Mouse (Mus musculus) macrophage (primary cell): ENCODE results near the gene Papss2. TPM values are rescaled to one million over a fixed set of nuclear protein-coding genes. Genes with fewer than 3 reads are reported as not detected.
"Not testable (repeated sequence)": the region's sequence is repeated elsewhere in the genome, so short reads cannot be mapped to it uniquely, and the experiment has no call there.

Source experiments
- H3K27ac ChIP-seq: fragments of 350-480 bp; formaldehyde crosslinking; 2 replicates; pipeline ENCODE4 v1.9.0; 2021
- H3K36me3 ChIP-seq: fragments of 350-480 bp; formaldehyde crosslinking; 2 replicates; pipeline ENCODE4 v1.9.0; 2021; ENCODE audit errors: inconsistent target
- H3K4me3 ChIP-seq: fragments of 350-480 bp; formaldehyde crosslinking; 2 replicates; pipeline ENCODE4 v1.9.0; 2021; ENCODE audit errors: inconsistent target
- H3K79me2 ChIP-seq: fragments of 350-480 bp; formaldehyde crosslinking; 2 replicates; pipeline ENCODE4 v1.9.0; 2021; ENCODE audit errors: inconsistent target
- whole genome bisulfite sequencing: methylation state at CpG from one replicate; pipeline ENCODE4 v1.1.7; 2026; ENCODE audit warnings: inconsistent platforms; ENCODE audit not compliant: missing documents; 5-methylcytosine and 5-hydroxymethylcytosine counted together
- polyA plus RNA-seq: library from polyadenylated mRNA; stranded (reverse); fragments of 250-400 nt; gene quantifications from 3 replicates; pipeline ENCODE4 v1.2.4, GENCODE M21; 2018; ENCODE audit warnings: inconsistent platforms

The Papss2 gene
- polyA plus RNA-seq, 1 experiment from 2014 or later, result 26.2 TPM

- WGBS, result 97% methylated on average over 4 of the region's 5 CpGs
- Histone ChIP-seq H3K79me2 (no peaks in the 10 kb centered on the region), H3K36me3 (peaks cover 34% of the 10 kb centered on the region), H3K4me3 (no peak overlapping the region), H3K27ac (no peak overlapping the region)
These were observed 87.5 kb downstream of the Papss2 start for GRCm38 (mm10) chr19:32683081-32683480.

DNA sequence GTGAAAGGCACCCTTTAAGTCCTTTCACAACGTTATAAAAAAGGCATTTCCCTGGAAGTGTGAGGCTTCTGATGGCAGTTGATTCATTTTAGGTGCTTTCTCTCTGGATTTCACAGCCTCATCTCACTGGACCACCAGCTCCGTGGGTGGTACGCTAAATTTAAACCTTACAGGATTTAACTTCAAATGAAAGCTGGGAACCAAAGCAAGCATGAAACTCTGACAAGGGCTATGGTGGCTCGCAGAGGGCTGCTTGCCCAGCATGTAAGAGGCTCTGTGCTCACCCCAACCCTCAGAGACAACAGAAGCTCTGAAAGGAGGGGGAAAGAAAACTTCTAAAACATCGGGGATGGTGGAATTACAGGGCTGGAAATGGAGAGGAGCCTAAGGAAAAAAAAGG lies 92.1 kb downstream of the Papss2 start:
- WGBS, result 99% methylated on average over 5 of the region's 5 CpGs
- H3K36me3 ChIP-seq, result peaks cover 47% of the 10 kb centered on the region
- H3K79me2 ChIP-seq, result no peaks in the 10 kb centered on the region
- no peak overlapping the region for H3K27ac ChIP-seq
- H3K4me3 ChIP-seq, result no peak overlapping the region

GRCm38 (mm10) chr19:32688227-32688626 lies 92.6 kb downstream of the Papss2 start:
- not testable (repeated sequence) for H3K79me2 ChIP-seq, H3K27ac ChIP-seq, H3K4me3 ChIP-seq
- peaks cover 47% of the 10 kb centered on the region for H3K36me3 ChIP-seq
- 95% methylated on average over 3 of the region's 3 CpGs for WGBS

GRCm38 (mm10) chr19:32689724-32690123 lies 94.1 kb downstream of the Papss2 start:
- Histone ChIP-seq H3K4me3 (no peak overlapping the region), H3K79me2 (no peaks in the 10 kb centered on the region), H3K36me3 (peaks cover 58% of the 10 kb centered on the region), H3K27ac (no peak overlapping the region)
- WGBS, result 25% methylated on average over 6 of the region's 6 CpGs

DNA sequence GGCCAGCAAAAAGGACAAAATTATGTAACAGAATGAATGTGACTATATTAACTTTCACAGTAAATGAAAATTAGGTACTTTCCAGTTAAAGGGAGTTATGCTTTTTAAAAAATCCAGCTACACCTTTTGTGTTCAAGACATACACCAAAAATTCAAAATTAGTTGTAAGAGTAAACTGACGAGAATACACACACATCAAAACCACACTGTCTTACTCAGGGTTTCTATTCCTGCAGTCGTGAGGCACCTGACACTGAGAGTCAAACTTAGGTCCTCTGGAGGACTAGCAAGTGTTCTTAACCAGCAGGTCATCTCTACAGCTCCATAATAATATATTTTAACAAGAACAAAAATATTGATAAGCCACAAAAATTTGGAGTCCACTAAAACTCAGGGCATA lies 101.1 kb downstream of the Papss2 start:
- WGBS, result 84% methylated on average over 2 of the region's 2 CpGs
- H3K4me3 ChIP-seq, result no peak overlapping the region
- peaks cover 53% of the 10 kb centered on the region for H3K36me3 ChIP-seq
- no peaks in the 10 kb centered on the region for H3K79me2 ChIP-seq
- H3K27ac ChIP-seq, result no peak overlapping the region

DNA sequence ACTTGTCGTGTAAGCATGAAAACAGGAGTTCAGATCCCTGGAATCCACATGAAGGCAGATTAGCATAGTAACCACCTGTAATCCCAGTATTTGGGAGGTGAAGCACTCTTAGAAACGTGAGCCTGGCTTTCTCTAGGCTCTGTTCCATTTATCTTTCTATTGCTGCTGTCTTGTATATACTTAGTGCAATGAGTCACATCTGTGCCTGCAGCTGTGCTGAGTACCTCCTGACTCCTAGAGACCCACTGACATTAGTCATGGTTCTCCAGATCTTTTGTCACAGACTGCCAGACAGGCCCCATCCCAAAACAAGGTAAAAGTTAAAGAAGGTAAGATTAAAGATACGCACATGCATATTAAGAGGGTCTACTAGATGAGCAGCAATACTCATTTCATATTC lies 106.6 kb downstream of the Papss2 start:
- H3K4me3 ChIP-seq, result no peak overlapping the region
- 83% methylated on average over 3 of the region's 3 CpGs for WGBS
- H3K79me2 ChIP-seq, result peaks cover 28% of the 10 kb centered on the region
- no peak overlapping the region for H3K27ac ChIP-seq
- H3K36me3 ChIP-seq, result peaks cover 59% of the 10 kb centered on the region

- H3K27ac ChIP-seq, result no peak overlapping the region
- peaks cover 22% of the 10 kb centered on the region; the same call in 1 of the 2 replicates for H3K36me3 ChIP-seq
- H3K4me3 ChIP-seq, result no peak overlapping the region
- peaks cover 74% of the 10 kb centered on the region for H3K79me2 ChIP-seq
- WGBS, result 98% methylated on average over 5 of the region's 5 CpGs
These were observed 113.4 kb downstream of the Papss2 start for GRCm38 (mm10) chr19:32708996-32709395.

DNA sequence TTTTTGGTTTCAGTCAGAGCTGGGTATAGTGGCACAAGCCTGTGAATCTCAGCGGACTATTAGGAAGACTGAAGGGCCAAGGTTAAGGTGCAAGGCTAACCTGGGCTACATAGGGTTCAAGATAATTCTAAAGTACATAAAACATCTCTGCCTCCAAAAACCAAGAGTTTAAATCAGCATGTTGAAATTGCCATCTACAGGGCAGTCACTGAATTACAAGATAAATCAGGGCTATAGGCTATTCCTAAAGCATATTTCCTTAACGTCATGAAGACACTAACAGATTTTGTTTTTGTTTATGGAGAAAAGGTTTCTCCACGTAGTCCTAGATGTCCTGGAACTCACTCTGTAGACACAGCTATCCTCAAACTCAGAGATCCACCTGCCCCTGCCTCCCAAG lies 114.7 kb downstream of the Papss2 start:
- Histone ChIP-seq H3K36me3 (0 out of 2 replicates have a peak, but pooled peaks cover 11% of the 10 kb centered on the region), H3K4me3 (no peak overlapping the region), H3K79me2 (peaks cover 65% of the 10 kb centered on the region), H3K27ac (no peak overlapping the region)
- 56% methylated on average over 3 of the region's 3 CpGs for WGBS

DNA sequence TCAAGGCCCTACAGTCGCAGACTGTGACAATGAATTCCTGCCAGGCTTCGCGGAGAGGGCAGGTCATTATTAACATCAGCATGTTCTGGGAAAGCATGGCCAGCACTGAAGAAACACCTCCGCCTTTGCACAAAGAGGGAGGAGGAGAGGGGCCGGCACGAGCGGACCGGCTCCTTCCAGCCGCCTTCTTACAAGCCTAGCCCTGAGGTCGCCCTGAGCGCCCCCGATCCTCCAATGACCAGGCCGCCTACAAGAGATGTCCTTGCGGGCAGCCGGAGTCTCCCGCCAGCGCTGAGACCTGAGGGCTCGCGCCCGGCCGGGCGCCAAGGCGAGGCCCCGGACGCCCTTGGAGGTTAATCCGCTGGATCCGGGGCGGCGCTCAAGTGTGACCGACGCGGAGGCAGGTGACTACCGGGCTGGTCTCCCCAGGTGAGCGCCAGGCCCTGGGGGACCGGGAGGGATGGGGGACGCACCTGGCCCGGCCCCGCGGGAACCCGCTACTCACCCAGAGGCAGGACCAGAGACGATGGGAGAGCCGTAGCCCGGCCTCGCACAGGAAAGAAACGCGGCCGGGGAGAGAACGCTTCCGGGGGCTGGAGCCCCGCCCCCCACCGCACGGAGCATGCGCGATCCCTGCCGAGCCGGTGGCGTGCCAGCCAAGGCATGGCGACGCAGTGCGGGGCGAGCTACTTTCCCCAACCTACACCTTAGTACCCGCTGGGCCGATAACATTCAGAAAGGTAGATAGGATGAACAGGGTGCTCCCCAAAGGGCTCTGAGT lies 116.4 kb downstream of the Papss2 start:
- Histone ChIP-seq H3K4me3 (peak overlapping the region; percentile 70), H3K79me2 (peaks cover 49% of the 10 kb centered on the region), H3K36me3 (no peaks in the 10 kb centered on the region), H3K27ac (peak overlapping the region; percentile 61)
- WGBS, result 0% methylated on average over 58 of the region's 63 CpGs

DNA sequence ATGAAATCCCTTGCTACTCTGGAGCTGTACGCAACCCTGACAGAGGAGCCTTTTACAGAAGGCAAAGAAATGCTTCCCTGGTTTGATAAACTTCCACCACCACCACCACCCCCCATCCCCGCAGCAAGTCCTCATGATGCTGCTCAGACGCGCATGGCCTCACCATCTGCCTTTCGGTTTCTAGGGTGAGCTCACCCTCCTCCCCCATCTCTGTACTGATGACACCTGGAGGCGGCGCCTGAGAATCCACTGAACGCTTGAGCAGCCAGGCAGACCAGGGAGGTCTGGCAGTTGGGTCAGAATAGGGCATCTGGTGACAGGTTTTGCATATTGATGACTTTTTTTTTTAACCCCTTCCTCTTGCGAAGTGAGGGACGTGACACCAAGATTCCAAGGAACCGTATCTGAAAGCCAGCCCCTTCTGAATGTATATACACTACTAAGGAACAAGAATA lies 117.0 kb downstream of the Papss2 start:
- Histone ChIP-seq H3K4me3 (peak overlapping the region; percentile 70), H3K36me3 (no peaks in the 10 kb centered on the region), H3K27ac (peak overlapping the region; percentile 61), H3K79me2 (peaks cover 42% of the 10 kb centered on the region)
- 1% methylated on average over 11 of the region's 11 CpGs for WGBS

- no peak overlapping the region for H3K4me3 ChIP-seq
- peaks cover 33% of the 10 kb centered on the region for H3K79me2 ChIP-seq
- no peak overlapping the region for H3K27ac ChIP-seq
- 100% methylated on average over 3 of the region's 3 CpGs for WGBS
- H3K36me3 ChIP-seq, result no peaks in the 10 kb centered on the region
These were observed 117.9 kb downstream of the Papss2 start for GRCm38 (mm10) chr19:32713471-32713870.

DNA sequence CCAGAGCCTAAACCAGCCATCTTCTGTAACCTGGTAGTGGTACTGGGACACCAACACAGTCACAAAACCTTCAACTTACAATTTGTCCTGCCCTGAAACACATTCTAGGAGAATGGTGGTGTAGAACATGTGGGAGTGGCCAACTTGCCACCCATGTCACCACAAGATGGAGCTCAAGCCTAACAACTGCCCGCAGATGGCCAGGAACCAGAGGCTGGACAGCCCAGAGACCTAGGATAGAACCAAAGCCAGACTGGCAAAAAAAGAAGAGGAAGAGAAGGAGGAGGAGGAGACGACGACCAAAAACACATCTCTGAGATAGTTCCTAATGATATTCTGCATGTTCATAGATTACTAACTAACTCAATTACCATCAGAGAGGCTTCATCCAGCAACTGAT lies 119.6 kb downstream of the Papss2 start:
- Histone ChIP-seq H3K27ac (no peak overlapping the region), H3K79me2 (peaks cover 16% of the 10 kb centered on the region), H3K36me3 (no peaks in the 10 kb centered on the region), H3K4me3 (no peak overlapping the region)
- WGBS, result 5% methylated on average over 3 of the region's 3 CpGs

DNA sequence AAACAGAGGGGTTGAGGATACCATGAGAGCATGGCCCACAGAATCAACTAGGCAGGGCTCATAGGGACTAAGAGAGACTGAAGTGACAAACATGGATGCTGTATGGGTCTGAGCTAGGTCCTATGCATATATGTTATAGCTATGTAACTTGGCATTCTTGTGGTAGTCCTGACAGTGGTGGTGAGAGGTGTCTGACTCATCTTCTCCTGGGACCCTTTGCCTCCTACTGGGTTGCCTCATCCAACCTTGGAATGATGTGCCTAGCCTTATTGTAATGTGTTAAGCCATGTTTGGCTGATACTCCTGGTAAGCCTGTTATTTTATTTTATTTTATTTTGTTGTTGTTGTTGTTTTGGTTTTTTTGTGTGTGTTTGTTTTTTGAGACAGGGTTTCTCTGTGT lies 120.1 kb downstream of the Papss2 start:
- Histone ChIP-seq H3K27ac (no peak overlapping the region), H3K36me3 (no peaks in the 10 kb centered on the region), H3K4me3 (no peak overlapping the region), H3K79me2 (peaks cover 11% of the 10 kb centered on the region)
